Mouse (Mus musculus) megakaryocyte, embryonic 14.5 days (primary cell): ENCODE measurements around the gene Tmem207. TPM values are rescaled to one million over a fixed set of nuclear protein-coding genes. Genes with fewer than 3 reads are reported as not detected.

Source experiments
- H3K27me3 ChIP-seq: replicated peaks from 2 replicates; pipeline ENCODE3; 2012; ENCODE audit warnings: inconsistent platforms
- H3K36me3 ChIP-seq: replicated peaks from 2 replicates; pipeline ENCODE3; 2012; ENCODE audit warnings: low read length, inconsistent platforms, mixed read lengths
- H3K4me1 ChIP-seq: 2 replicates; pipeline ENCODE4 v1.6.1; 2012; ENCODE audit warnings: inconsistent platforms
- H3K4me3 ChIP-seq: replicated peaks from 2 replicates; pipeline ENCODE3; 2012; ENCODE audit warnings: moderate library complexity, mild to moderate bottlenecking, inconsistent platforms
- H3K9me3 ChIP-seq: 2 replicates; pipeline ENCODE4 v1.6.1; 2012; ENCODE audit warnings: inconsistent platforms
- FLI1 ChIP-seq: IDR thresholded peaks from 2 replicates; pipeline ENCODE4 v1.6.1; 2012; ENCODE audit warnings: low read length, inconsistent platforms, mixed read lengths
- GATA1 ChIP-seq: IDR thresholded peaks from 3 replicates; pipeline ENCODE4 v1.6.1; 2012; ENCODE audit warnings: mixed read lengths, low read length, inconsistent platforms, borderline replicate concordance
- polyA plus RNA-seq: library from polyadenylated mRNA; stranded (reverse); fragments of >175 nt; gene quantifications from 2 replicates; pipeline ENCODE4 v1.2.3, GENCODE M21; 2012; ENCODE audit warnings: low replicate concordance; ENCODE audit not compliant: insufficient read depth

Tmem207 gene
- not detected in 2 replicates for polyA plus RNA-seq

- Histone ChIP-seq H3K27me3 (no peaks in the 10 kb centered on the region), H3K36me3 (no peaks in the 10 kb centered on the region), H3K4me1 (no peaks in the 10 kb centered on the region), H3K9me3 (0 out of 2 replicates have a peak, but pooled peaks cover 6% of the 10 kb centered on the region), H3K4me3 (no peak within 1 kb of the TSS)
- TF ChIP-seq GATA1 (no peak), FLI1 (no peak)
Observed at GRCm38 (mm10) chr16:26526669-26527068, at the start of gene Tmem207. Gene Tmem207, minus strand, starts transcription at chr16:26526769.

DNA sequence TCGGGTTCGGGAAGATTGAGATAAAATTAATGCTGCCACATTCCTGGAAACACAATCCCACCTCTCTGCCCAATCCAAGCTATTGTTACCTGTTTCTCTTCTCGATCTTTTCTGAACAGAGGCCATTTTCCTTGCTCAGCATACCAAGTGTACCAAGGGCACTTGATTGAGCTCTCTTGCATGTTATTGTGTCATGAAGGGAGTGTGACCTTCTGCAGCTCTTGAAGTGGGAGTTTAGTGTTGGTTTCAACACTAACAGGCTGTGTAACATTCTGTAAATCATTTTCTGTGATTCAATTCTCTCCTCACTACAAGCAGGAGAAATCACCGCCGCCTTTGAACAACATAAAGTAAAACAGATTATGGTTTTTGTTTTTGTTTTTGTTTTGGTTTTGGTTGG lies 47.6 kb upstream of the Tmem207 start:
- H3K36me3 ChIP-seq = no peaks in the 10 kb centered on the region
- no peak overlapping the region for H3K4me3 ChIP-seq
- H3K9me3 ChIP-seq = no peaks in the 10 kb centered on the region
- no peaks in the 10 kb centered on the region for H3K27me3 ChIP-seq
- TF ChIP-seq GATA1 (no peak), FLI1 (no peak)
- no peaks in the 10 kb centered on the region for H3K4me1 ChIP-seq

- H3K9me3 ChIP-seq = no peaks in the 10 kb centered on the region
- H3K4me3 ChIP-seq = no peak overlapping the region
- no peaks in the 10 kb centered on the region for H3K27me3 ChIP-seq
- H3K4me1 ChIP-seq = no peaks in the 10 kb centered on the region
- TF ChIP-seq FLI1 (no peak), GATA1 (no peak)
- H3K36me3 ChIP-seq = no peaks in the 10 kb centered on the region
Observed at GRCm38 (mm10) chr16:26571836-26572235, 45.3 kb upstream of the Tmem207 start.

DNA sequence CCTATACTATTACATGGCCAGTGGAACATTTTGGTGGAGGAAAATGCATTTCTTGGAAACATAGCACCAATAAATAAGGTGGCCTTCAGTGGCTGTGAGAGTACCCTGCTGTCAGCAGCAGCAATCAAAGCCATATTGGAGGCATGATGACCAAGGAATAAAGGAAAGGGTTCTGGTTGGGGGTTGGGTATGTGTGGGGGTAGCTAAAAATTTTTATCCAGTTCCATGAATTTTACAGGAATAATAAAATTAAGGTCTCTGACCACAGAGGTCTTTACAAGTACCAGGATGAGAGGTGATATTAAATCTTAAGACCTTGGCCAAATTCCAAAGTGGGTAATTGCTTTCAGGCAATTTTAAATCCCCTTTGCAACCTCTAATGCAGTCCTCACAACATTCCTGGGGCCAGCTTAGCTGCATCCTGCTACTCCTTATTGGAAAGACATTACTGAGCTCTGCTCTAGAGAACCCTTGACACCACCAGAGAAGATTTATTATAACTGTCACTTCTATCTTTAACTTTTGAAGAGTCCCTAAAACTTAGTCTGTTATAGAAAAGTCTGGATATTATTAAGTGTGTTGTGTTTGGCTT lies 42.9 kb upstream of the Tmem207 start:
- H3K9me3 ChIP-seq = no peaks in the 10 kb centered on the region
- H3K27me3 ChIP-seq = no peaks in the 10 kb centered on the region
- H3K36me3 ChIP-seq = no peaks in the 10 kb centered on the region
- no peak overlapping the region for H3K4me3 ChIP-seq
- TF ChIP-seq GATA1 (no peak), FLI1 (no peak)
- H3K4me1 ChIP-seq = no peaks in the 10 kb centered on the region

DNA sequence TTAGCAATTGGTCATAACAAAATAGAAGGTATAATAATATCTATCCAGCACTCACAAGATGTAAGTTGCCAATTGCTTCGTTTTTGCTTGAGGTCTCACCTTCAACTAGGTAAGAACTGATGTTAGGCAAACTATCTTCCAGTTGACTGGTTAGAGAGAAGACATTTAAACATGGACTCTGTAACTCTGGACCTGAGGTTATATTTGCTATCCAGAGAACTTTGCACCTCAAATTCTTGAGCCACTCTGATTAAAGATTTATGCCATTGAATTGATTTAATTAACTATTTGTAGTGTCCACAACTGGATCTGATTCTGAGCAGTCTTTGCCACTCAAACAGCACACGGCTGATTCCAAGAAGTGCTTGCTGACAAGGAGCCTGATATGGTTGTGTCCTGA lies 36.2 kb upstream of the Tmem207 start:
- no peak for TF ChIP-seq GATA1
- TF ChIP-seq FLI1 = no peak
- Histone ChIP-seq H3K27me3 (no peaks in the 10 kb centered on the region), H3K4me3 (no peak overlapping the region), H3K36me3 (no peaks in the 10 kb centered on the region), H3K4me1 (no peaks in the 10 kb centered on the region), H3K9me3 (no peaks in the 10 kb centered on the region)

DNA sequence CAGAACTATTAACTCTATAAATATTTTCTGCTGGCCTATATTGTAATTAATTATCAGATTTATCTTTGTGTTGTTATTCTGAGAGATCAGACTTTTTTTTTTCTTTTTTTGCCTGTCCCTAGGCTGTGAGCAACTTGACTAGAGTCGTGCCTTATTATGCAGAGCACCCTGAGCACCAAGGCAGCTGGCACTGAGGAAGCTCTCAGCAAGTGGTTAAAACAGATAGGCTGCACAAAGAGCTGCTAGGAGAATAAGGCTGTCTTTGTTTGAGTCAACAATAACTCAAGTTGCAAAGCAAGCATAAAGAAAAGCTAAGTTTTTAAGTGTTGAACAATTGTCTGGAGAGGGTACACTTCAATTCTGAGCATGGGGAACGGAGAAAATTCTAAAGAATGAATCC lies 35.2 kb upstream of the Tmem207 start:
- H3K4me1 ChIP-seq = no peaks in the 10 kb centered on the region
- no peak for TF ChIP-seq GATA1
- TF ChIP-seq FLI1 = no peak
- H3K36me3 ChIP-seq = no peaks in the 10 kb centered on the region
- H3K9me3 ChIP-seq = peaks cover 4% of the 10 kb centered on the region; the same call in 1 of the 2 replicates
- no peaks in the 10 kb centered on the region for H3K27me3 ChIP-seq
- no peak overlapping the region for H3K4me3 ChIP-seq

DNA sequence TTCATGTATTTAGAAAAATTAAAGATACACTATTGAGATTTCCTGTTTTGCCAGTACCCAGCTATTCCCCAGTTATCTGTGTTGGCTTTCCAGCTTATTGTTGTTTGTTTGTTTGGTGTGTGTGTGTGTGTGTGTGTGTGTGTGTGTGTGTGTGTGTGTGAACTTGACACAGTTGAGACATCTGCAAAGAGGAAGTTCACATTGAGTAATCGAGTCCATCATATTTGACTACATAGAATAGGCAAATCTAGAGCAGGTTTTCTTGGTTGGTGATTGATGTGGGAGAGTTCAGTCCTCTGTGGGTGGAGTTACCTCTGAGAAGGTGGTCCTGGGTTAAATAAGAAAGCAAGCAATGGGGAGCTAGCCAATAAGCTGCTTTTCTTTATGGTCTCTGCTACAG lies 32.2 kb upstream of the Tmem207 start:
- no peak overlapping the region for H3K4me3 ChIP-seq

DNA sequence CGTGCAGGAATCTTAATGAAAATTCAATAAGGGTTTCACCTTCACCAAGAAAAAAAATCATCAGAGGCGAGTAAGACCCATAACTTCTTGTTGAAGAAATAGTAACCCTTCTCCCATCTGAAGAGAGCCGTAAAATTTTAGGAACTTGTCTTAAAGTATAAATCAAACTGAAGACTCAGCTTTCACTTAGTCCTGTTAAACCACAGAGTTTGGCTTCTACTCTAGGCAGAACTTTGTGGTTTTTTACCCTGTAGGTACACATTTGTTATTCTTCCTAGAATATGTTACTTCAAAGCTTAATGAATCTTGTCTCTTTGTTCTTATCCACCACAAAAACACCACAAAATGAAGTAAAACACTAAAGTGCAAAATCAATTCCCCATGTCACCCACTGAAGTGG lies 25.7 kb upstream of the Tmem207 start:
- no peaks in the 10 kb centered on the region for H3K4me1 ChIP-seq
- H3K4me3 ChIP-seq = no peak overlapping the region
- peaks cover 11% of the 10 kb centered on the region; the same call in 1 of the 2 replicates for H3K9me3 ChIP-seq
- no peaks in the 10 kb centered on the region for H3K36me3 ChIP-seq
- no peaks in the 10 kb centered on the region for H3K27me3 ChIP-seq
- TF ChIP-seq FLI1 = no peak
- no peak for TF ChIP-seq GATA1

More for the DNA sequence above, 32.2 kb upstream of the Tmem207 start:
- TF ChIP-seq GATA1 (no peak), FLI1 (no peak)
- no peaks in the 10 kb centered on the region for H3K4me1 ChIP-seq
- H3K9me3 ChIP-seq = peaks cover 11% of the 10 kb centered on the region; the same call in 1 of the 2 replicates
- H3K27me3 ChIP-seq = no peaks in the 10 kb centered on the region
- H3K36me3 ChIP-seq = no peaks in the 10 kb centered on the region

DNA sequence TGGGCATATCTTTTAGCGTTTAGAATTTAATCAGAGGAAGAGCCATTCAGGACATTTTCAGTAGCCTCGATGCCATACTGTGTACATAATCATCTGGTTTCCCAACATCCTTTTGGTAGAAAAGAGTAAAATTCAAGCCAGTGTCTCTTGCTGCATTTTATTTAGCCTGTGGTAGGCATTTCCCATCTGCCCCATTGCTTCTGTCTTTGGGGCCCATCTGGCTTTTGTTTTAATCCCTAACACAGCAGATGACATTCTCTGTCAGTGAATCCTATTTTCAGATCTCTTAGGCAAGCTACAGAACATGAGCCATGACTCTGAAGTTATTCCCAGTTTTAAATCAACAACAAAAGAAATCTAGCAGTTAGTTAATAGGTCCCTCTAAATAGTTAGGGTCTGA lies 22.7 kb upstream of the Tmem207 start:
- TF ChIP-seq FLI1 = no peak
- no peak for TF ChIP-seq GATA1
- H3K27me3 ChIP-seq = no peaks in the 10 kb centered on the region
- H3K4me1 ChIP-seq = no peaks in the 10 kb centered on the region
- H3K4me3 ChIP-seq = no peak overlapping the region
- H3K9me3 ChIP-seq = peaks cover 4% of the 10 kb centered on the region; the same call in 1 of the 2 replicates
- no peaks in the 10 kb centered on the region for H3K36me3 ChIP-seq

- no peak overlapping the region for H3K4me3 ChIP-seq
- no peaks in the 10 kb centered on the region for H3K4me1 ChIP-seq
- no peaks in the 10 kb centered on the region for H3K27me3 ChIP-seq
- no peaks in the 10 kb centered on the region for H3K36me3 ChIP-seq
- TF ChIP-seq FLI1 (no peak), GATA1 (no peak)
- no peaks in the 10 kb centered on the region for H3K9me3 ChIP-seq
Observed at GRCm38 (mm10) chr16:26546879-26547206, 20.3 kb upstream of the Tmem207 start.
